Mouse (Mus musculus) gastrocnemius, postnatal 4 days (tissue): Measurements from ENCODE around the gene Dpy19l3. TPM values are rescaled to one million over a fixed set of nuclear protein-coding genes. Genes with fewer than 3 reads are reported as not detected.

ENCODE experiments used
- DNase-seq, 2 experiments: peaks; one replicate each; pipeline ENCODE4 v3.0.0; 2021 to 2022; ENCODE audit warnings: low spot score in 2 of 2, mixed read lengths in 2 of 2
- total RNA-seq, 2 experiments: library from RNA; stranded (reverse); gene quantifications; 2 replicates each; pipeline ENCODE4 v1.2.3; 2021

The Dpy19l3 gene
- total RNA-seq, 2 experiments from 2014 or later, result 19.1 to 23.2 TPM

GRCm38 (mm10) chr7:35692641-35693040 is 61.6 kb downstream of the Dpy19l3 start:
- no peak for DNase-seq

- no peak for DNase-seq
Observed at GRCm38 (mm10) chr7:35692117-35692516, 62.1 kb downstream of the Dpy19l3 start.

GRCm38 (mm10) chr7:35688781-35689349 is 65.4 kb downstream of the Dpy19l3 start:
- no peak for DNase-seq

GRCm38 (mm10) chr7:35688276-35688675 is 66.0 kb downstream of the Dpy19l3 start:
- DNase-seq, result no peak

GRCm38 (mm10) chr7:35687229-35687628 is 67.0 kb downstream of the Dpy19l3 start:
- DNase-seq, result peak in 1 of 2 experiments; percentile 26

- peak; percentile 42 to 67 for DNase-seq
Observed at GRCm38 (mm10) chr7:35686756-35687155, 67.5 kb downstream of the Dpy19l3 start.

- peak in 1 of 2 experiments; percentile 39 for DNase-seq
Observed at GRCm38 (mm10) chr7:35686216-35686615, 68.0 kb downstream of the Dpy19l3 start.

- no peak for DNase-seq
Observed at GRCm38 (mm10) chr7:35683409-35684122, 70.7 kb downstream of the Dpy19l3 start.

- no peak for DNase-seq
Observed at GRCm38 (mm10) chr7:35681559-35681958, 72.7 kb downstream of the Dpy19l3 start.

- DNase-seq, result no peak
Observed at GRCm38 (mm10) chr7:35678976-35679375, 75.3 kb downstream of the Dpy19l3 start.

GRCm38 (mm10) chr7:35668066-35669041 is 85.9 kb downstream of the Dpy19l3 start:
- no peak for DNase-seq

- DNase-seq, result no peak
Observed at GRCm38 (mm10) chr7:35663790-35664376, 90.4 kb downstream of the Dpy19l3 start.

GRCm38 (mm10) chr7:35659173-35659572 is 95.1 kb downstream of the Dpy19l3 start:
- DNase-seq, result no peak

GRCm38 (mm10) chr7:35657829-35658228 is 96.4 kb downstream of the Dpy19l3 start:
- DNase-seq, result no peak

- no peak for DNase-seq
Observed at GRCm38 (mm10) chr7:35651583-35652270, 102.5 kb downstream of the Dpy19l3 start.

GRCm38 (mm10) chr7:35650716-35651410 is 103.4 kb downstream of the Dpy19l3 start:
- DNase-seq, result peak in 1 of 2 experiments; percentile 35

- DNase-seq, result peak in 1 of 2 experiments; percentile 36
Observed at GRCm38 (mm10) chr7:35649071-35649470, 105.2 kb downstream of the Dpy19l3 start.

GRCm38 (mm10) chr7:35648239-35649069 is 105.8 kb downstream of the Dpy19l3 start:
- no peak for DNase-seq

GRCm38 (mm10) chr7:35647101-35647698 is 107.1 kb downstream of the Dpy19l3 start, which contains the start of gene Pdcd5:
Gene Pdcd5 (minus strand): TSS chr7:35647521.
- DNase-seq, result peak; percentile 97 to 98
